Mouse (Mus musculus) lung, postnatal 0 days (tissue): ENCODE results near the gene Rab6b.

Source experiments
- CTCF ChIP-seq: IDR thresholded peaks from 2 replicates; pipeline ENCODE4 v1.5.1; 2016; ENCODE audit warnings: antibody characterized with exemption, mild to moderate bottlenecking
- EP300 ChIP-seq: IDR thresholded peaks from 2 replicates; pipeline ENCODE4 v1.6.1; 2016; ENCODE audit warnings: antibody characterized with exemption, mild to moderate bottlenecking, control low read depth

- TF ChIP-seq EP300 (no peak), CTCF (no peak)
These were observed 38.6 kb upstream of the Rab6b start for GRCm38 (mm10) chr9:103072926-103073515.
